ENCODE assay signal across 22 mouse cellular contexts in the genomic region with DNA sequence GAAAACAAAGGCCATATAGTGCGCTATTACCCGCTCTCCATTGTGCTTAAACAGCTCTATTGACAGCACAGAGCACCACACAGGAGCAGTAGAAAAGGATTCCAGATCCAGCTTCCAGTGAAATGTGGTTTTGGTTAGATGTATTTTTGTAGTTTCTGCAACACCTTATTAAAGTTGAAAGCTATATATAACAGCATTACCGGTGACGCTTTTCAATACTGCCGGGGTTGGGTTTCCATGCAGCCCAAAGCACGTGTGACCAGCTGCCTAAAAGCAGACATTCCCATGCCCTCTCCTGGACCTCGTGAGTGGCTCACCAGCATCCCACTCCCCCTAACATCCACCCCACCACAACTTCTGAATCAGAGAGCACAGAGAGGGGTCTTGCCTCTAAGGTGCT. TPM values are rescaled to one million over a fixed set of nuclear protein-coding genes. Genes with fewer than 3 reads are reported as not detected.
DNase-seq lines count a peak whose midpoint lies in the region; ATAC-seq and TF ChIP-seq lines count a peak whose summit lies in the region.
"Had no signal": no experiment of that assay in that cellular context is flagged by ENCODE, and none has a peak within 500 bp of the region (broad histone marks: within the 10 kb centered on the region; RNA-seq: fewer than 3 reads in every experiment).

No protein-coding gene starts in this region.

- intact Hi-C loops in gastrocnemius, adult 2 months (cut with DNase I): no loop called here

- 36% methylated on average over 7 of the region's 7 CpGs for WGBS in neural tube, embryonic 13.5 days
- 25% methylated on average over 7 of the region's 7 CpGs for WGBS in limb, embryonic 14.5 days

- no peak for DNase-seq in gastrocnemius, adult 2 months
- DNase-seq in gastrocnemius, postnatal 4 days (ENCODE audit: low spot score in 2 of 2): no peak
- DNase-seq in neural tube, embryonic 10.5 days (ENCODE audit: extremely low spot score, low spot score): no peak
- DNase-seq in limb, embryonic 14.5 days (ENCODE audit: low spot score): no peak
- no peak for DNase-seq in cerebellum, adult 11-12 months
- DNase-seq in frontal cortex, postnatal 36 days (ENCODE audit: low spot score in 2 of 2): no peak
- DNase-seq: adrenal gland, adult 8-10 months; embryo, embryonic 11 days; heart, postnatal 36 days; kidney, postnatal 25 days; layer of hippocampus, postnatal 36 days; lung, adult 18-20 months; lung, postnatal 10 days; retina, postnatal 1 day; right cerebral cortex, postnatal 25 days had no signal

- no peak for TF ChIP-seq POLR2A in limb, embryonic 14.5 days (IDR thresholded peaks at IDR 0.05; ENCODE audit: borderline replicate concordance, extremely low read depth, insufficient read depth, insufficient read length)

- no peak overlapping the region; the same call in 1 of the 2 replicates for H3K4me3 ChIP-seq in gastrocnemius, adult 2 months
- no peak overlapping the region for H3K4me3 ChIP-seq in neural tube, embryonic 13.5 days
- H3K4me3 ChIP-seq in limb, embryonic 14.5 days (replicated peaks; ENCODE audit: low read length): no peak overlapping the region
- H3K4me3 ChIP-seq: embryonic facial prominence, embryonic 15.5 days; heart, embryonic 15.5 days; layer of hippocampus, adult 2 months; liver, embryonic 12.5 days had no signal

- ATAC-seq in neural tube, embryonic 13.5 days (ENCODE audit: low read depth): no peak
- peak; percentile 58; the same call in 1 of the 2 replicates for ATAC-seq in limb, embryonic 14.5 days (ENCODE audit: low FRiP score, low read depth)
- ATAC-seq: activated CD4-positive, CD25-positive, alpha-beta regulatory T cell, adult 4 months; intestine, embryonic 16.5 days; liver, embryonic 12.5 days had no signal

- H3K36me3 ChIP-seq in neural tube, embryonic 13.5 days: peaks cover 13% of the 10 kb centered on the region
- no peaks in the 10 kb centered on the region for H3K36me3 ChIP-seq in limb, embryonic 14.5 days (ENCODE audit: control insufficient read depth, insufficient read depth, low read length)
- H3K36me3 ChIP-seq: embryonic facial prominence, embryonic 15.5 days; heart, embryonic 15.5 days; liver, embryonic 12.5 days had no signal

- no peaks in the 10 kb centered on the region for H3K9me3 ChIP-seq in neural tube, embryonic 13.5 days
- no peaks in the 10 kb centered on the region for H3K9me3 ChIP-seq in limb, embryonic 14.5 days (ENCODE audit: control insufficient read depth, low read length)
- H3K9me3 ChIP-seq: embryonic facial prominence, embryonic 15.5 days; heart, embryonic 15.5 days; liver, embryonic 12.5 days had no signal

- TF ChIP-seq CTCF in gastrocnemius, adult 2 months (IDR thresholded peaks at IDR 0.05): no peak

- no peak overlapping the region for H3K4me2 ChIP-seq in neural tube, embryonic 13.5 days
- no peak overlapping the region for H3K4me2 ChIP-seq in limb, embryonic 14.5 days (replicated peaks; ENCODE audit: low read depth, low read length, severe bottlenecking)
- H3K4me2 ChIP-seq: embryonic facial prominence, embryonic 15.5 days; heart, embryonic 15.5 days; liver, embryonic 12.5 days had no signal

- H3K27ac ChIP-seq in gastrocnemius, adult 2 months: peak overlapping the region; percentile 91
- peak overlapping the region; percentile 79 for H3K27ac ChIP-seq in neural tube, embryonic 13.5 days (replicated peaks)
- H3K27ac ChIP-seq in limb, embryonic 14.5 days (replicated peaks; ENCODE audit: low read depth, low read length): no peak overlapping the region
- H3K27ac ChIP-seq: embryonic facial prominence, embryonic 15.5 days; heart, embryonic 15.5 days; layer of hippocampus, adult 2 months; liver, embryonic 12.5 days had no signal

- peaks cover 60% of the 10 kb centered on the region for H3K4me1 ChIP-seq in neural tube, embryonic 13.5 days (replicated peaks)
- H3K4me1 ChIP-seq in limb, embryonic 14.5 days (ENCODE audit: control insufficient read depth, insufficient read depth, low read length): peaks cover 37% of the 10 kb centered on the region
- H3K4me1 ChIP-seq: heart, embryonic 15.5 days; liver, embryonic 12.5 days had no signal

- H3K27me3 ChIP-seq in neural tube, embryonic 13.5 days: peaks cover 42% of the 10 kb centered on the region
- peaks cover 21% of the 10 kb centered on the region for H3K27me3 ChIP-seq in limb, embryonic 14.5 days (ENCODE audit: control insufficient read depth, insufficient read depth, low read length)
- H3K27me3 ChIP-seq: heart, embryonic 15.5 days; liver, embryonic 12.5 days had no signal

- H3K9ac ChIP-seq in neural tube, embryonic 13.5 days: 0 out of 2 replicates have a peak overlapping the region, but pooled peaks have one; percentile 2
- H3K9ac ChIP-seq in limb, embryonic 14.5 days (ENCODE audit: low read depth, low read length, severe bottlenecking): no peak overlapping the region
- H3K9ac ChIP-seq: embryonic facial prominence, embryonic 15.5 days; heart, embryonic 15.5 days; liver, embryonic 12.5 days had no signal

RNA-seq across cellular contexts. Expression of a gene that starts 23.8 kb away (rescaled TPM):
- 10 to 100 TPM; 35.4 to 40.7 TPM for total RNA-seq in gastrocnemius, adult 2 months (2021)
- total RNA-seq in gastrocnemius, postnatal 4 days (2021): 10 to 100 TPM; 24.6 to 28.4 TPM
- polyA plus RNA-seq in neural tube, embryonic 13.5 days (2015; fragmentation: Nextera tagmentation; extraction: Ambion mirVana): 59.2 and 65.0 TPM in 2 replicates
- polyA plus RNA-seq in limb, embryonic 14.5 days (2012; rRNA removed): 14.5 and 18.7 TPM in 2 replicates
- 6.2 and 7.3 TPM in 2 replicates for polyA plus RNA-seq in limb, embryonic 14.5 days (2014; fragmentation: Nextera tagmentation; extraction: Ambion mirVana)
- polyA plus RNA-seq: activated CD4-positive, CD25-positive, alpha-beta regulatory T cell, adult 4 months had no signal
